Mouse (Mus musculus): ENCODE results near the gene Atad1. TPM values are rescaled to one million over a fixed set of nuclear protein-coding genes. Genes with fewer than 3 reads are reported as not detected.
A peak's percentile ranks its signal among the peaks of the same experiment; 100 is the strongest.

Atad1 gene
- polyA plus RNA-seq, 1 experiment, result 107 TPM

GRCm38 (mm10) chr19:32715681-32716080 lies 23.9 kb downstream of the Atad1 start:
- Histone ChIP-seq H3K36me3 (ENCODE audit: control insufficient read depth, insufficient read depth, low read length, poor library complexity, severe bottlenecking) (no peaks in the 10 kb centered on the region), H3K9ac (ENCODE audit: low read depth, poor library complexity, severe bottlenecking) (no peak overlapping the region), H3K4me1 (ENCODE audit: control insufficient read depth, insufficient read depth, low read length) (no peaks in the 10 kb centered on the region), H3K27me3 (ENCODE audit: control insufficient read depth, insufficient read depth, low read length, poor library complexity, severe bottlenecking) (no peaks in the 10 kb centered on the region), H3K27ac (ENCODE audit: insufficient read depth, low read length) (no peak overlapping the region), H3K9me3 (replicated peaks; ENCODE audit: control insufficient read depth, insufficient read depth, low read length, poor library complexity, severe bottlenecking) (0 out of 2 replicates have a peak, but pooled peaks cover 2% of the 10 kb centered on the region), H3K4me3 (ENCODE audit: low read depth, low read length) (no peak overlapping the region)
- TF ChIP-seq POLR2A (IDR thresholded peaks at IDR 0.05; ENCODE audit: insufficient read depth, low read length) (no peak), EP300 (IDR thresholded peaks at IDR 0.05; ENCODE audit: insufficient read depth, low read depth, low read length) (no peak), CTCF (IDR thresholded peaks at IDR 0.05; ENCODE audit: low read depth, low read length) (no peak)

- no peak overlapping the region for H3K9ac ChIP-seq (ENCODE audit: low read depth, poor library complexity, severe bottlenecking)
- H3K9me3 ChIP-seq (replicated peaks; ENCODE audit: control insufficient read depth, insufficient read depth, low read length, poor library complexity, severe bottlenecking), result 0 out of 2 replicates have a peak, but pooled peaks cover 2% of the 10 kb centered on the region
- no peaks in the 10 kb centered on the region for H3K36me3 ChIP-seq (ENCODE audit: control insufficient read depth, insufficient read depth, low read length, poor library complexity, severe bottlenecking)
- no peak overlapping the region for H3K27ac ChIP-seq (ENCODE audit: insufficient read depth, low read length)
- no peak overlapping the region for H3K4me3 ChIP-seq (ENCODE audit: low read depth, low read length)
- no peaks in the 10 kb centered on the region for H3K4me1 ChIP-seq (ENCODE audit: control insufficient read depth, insufficient read depth, low read length)
- no peak for TF ChIP-seq EP300 (IDR thresholded peaks at IDR 0.05; ENCODE audit: insufficient read depth, low read depth, low read length)
- no peak for TF ChIP-seq POLR2A (IDR thresholded peaks at IDR 0.05; ENCODE audit: insufficient read depth, low read length)
- peak; percentile 84 for TF ChIP-seq CTCF (IDR thresholded peaks at IDR 0.05; ENCODE audit: low read depth, low read length)
- H3K27me3 ChIP-seq (ENCODE audit: control insufficient read depth, insufficient read depth, low read length, poor library complexity, severe bottlenecking), result no peaks in the 10 kb centered on the region
Measured at GRCm38 (mm10) chr19:32715201-32715600, 24.4 kb downstream of the Atad1 start.

GRCm38 (mm10) chr19:32713471-32713870 lies 26.1 kb downstream of the Atad1 start:
- H3K27ac ChIP-seq (ENCODE audit: insufficient read depth, low read length), result no peak overlapping the region

GRCm38 (mm10) chr19:32712588-32713042 lies 27.0 kb downstream of the Atad1 start:
- no peaks in the 10 kb centered on the region for H3K27me3 ChIP-seq (ENCODE audit: control insufficient read depth, insufficient read depth, low read length, poor library complexity, severe bottlenecking)
- peaks cover 3% of the 10 kb centered on the region; the same call in 1 of the 2 replicates for H3K36me3 ChIP-seq (ENCODE audit: control insufficient read depth, insufficient read depth, low read length, poor library complexity, severe bottlenecking)
- peak overlapping the region; percentile 47 for H3K27ac ChIP-seq (ENCODE audit: insufficient read depth, low read length)
- H3K4me1 ChIP-seq (ENCODE audit: control insufficient read depth, insufficient read depth, low read length), result no peaks in the 10 kb centered on the region
- no peaks in the 10 kb centered on the region for H3K9me3 ChIP-seq (replicated peaks; ENCODE audit: control insufficient read depth, insufficient read depth, low read length, poor library complexity, severe bottlenecking)
- no peak for TF ChIP-seq EP300 (IDR thresholded peaks at IDR 0.05; ENCODE audit: insufficient read depth, low read depth, low read length)
- H3K4me3 ChIP-seq (ENCODE audit: low read depth, low read length), result peak overlapping the region; percentile 100
- H3K9ac ChIP-seq (ENCODE audit: low read depth, poor library complexity, severe bottlenecking), result peak overlapping the region; percentile 94

More at GRCm38 (mm10) chr19:32713471-32713870, 26.1 kb downstream of the Atad1 start:
- H3K36me3 ChIP-seq (ENCODE audit: control insufficient read depth, insufficient read depth, low read length, poor library complexity, severe bottlenecking), result peaks cover 3% of the 10 kb centered on the region; the same call in 1 of the 2 replicates
- no peaks in the 10 kb centered on the region for H3K9me3 ChIP-seq (replicated peaks; ENCODE audit: control insufficient read depth, insufficient read depth, low read length, poor library complexity, severe bottlenecking)
- H3K27me3 ChIP-seq (ENCODE audit: control insufficient read depth, insufficient read depth, low read length, poor library complexity, severe bottlenecking), result no peaks in the 10 kb centered on the region
- no peak overlapping the region for H3K4me3 ChIP-seq (ENCODE audit: low read depth, low read length)
- no peak overlapping the region for H3K9ac ChIP-seq (ENCODE audit: low read depth, poor library complexity, severe bottlenecking)
- H3K4me1 ChIP-seq (ENCODE audit: control insufficient read depth, insufficient read depth, low read length), result no peaks in the 10 kb centered on the region
- TF ChIP-seq CTCF (IDR thresholded peaks at IDR 0.05; ENCODE audit: low read depth, low read length) (no peak), POLR2A (IDR thresholded peaks at IDR 0.05; ENCODE audit: insufficient read depth, low read length) (no peak), EP300 (IDR thresholded peaks at IDR 0.05; ENCODE audit: insufficient read depth, low read depth, low read length) (no peak)

GRCm38 (mm10) chr19:32711761-32712541 lies 27.6 kb downstream of the Atad1 start:
- no peaks in the 10 kb centered on the region for H3K4me1 ChIP-seq (ENCODE audit: control insufficient read depth, insufficient read depth, low read length)
- H3K9ac ChIP-seq (ENCODE audit: low read depth, poor library complexity, severe bottlenecking), result peak overlapping the region; percentile 94
- TF ChIP-seq EP300 (IDR thresholded peaks at IDR 0.05; ENCODE audit: insufficient read depth, low read depth, low read length) (no peak), POLR2A (IDR thresholded peaks at IDR 0.05; ENCODE audit: insufficient read depth, low read length) (peak; percentile 95)
- H3K27me3 ChIP-seq (ENCODE audit: control insufficient read depth, insufficient read depth, low read length, poor library complexity, severe bottlenecking), result no peaks in the 10 kb centered on the region
- H3K27ac ChIP-seq (ENCODE audit: insufficient read depth, low read length), result peak overlapping the region; percentile 47
- peak overlapping the region; percentile 100 for H3K4me3 ChIP-seq (ENCODE audit: low read depth, low read length)
- H3K9me3 ChIP-seq (replicated peaks; ENCODE audit: control insufficient read depth, insufficient read depth, low read length, poor library complexity, severe bottlenecking), result no peaks in the 10 kb centered on the region
- H3K36me3 ChIP-seq (ENCODE audit: control insufficient read depth, insufficient read depth, low read length, poor library complexity, severe bottlenecking), result peaks cover 3% of the 10 kb centered on the region; the same call in 1 of the 2 replicates

- no peaks in the 10 kb centered on the region for H3K27me3 ChIP-seq (ENCODE audit: control insufficient read depth, insufficient read depth, low read length, poor library complexity, severe bottlenecking)
- no peaks in the 10 kb centered on the region for H3K9me3 ChIP-seq (replicated peaks; ENCODE audit: control insufficient read depth, insufficient read depth, low read length, poor library complexity, severe bottlenecking)
- H3K9ac ChIP-seq (ENCODE audit: low read depth, poor library complexity, severe bottlenecking), result 0 out of 2 replicates have a peak overlapping the region, but pooled peaks have one; percentile 94
- no peak overlapping the region for H3K4me3 ChIP-seq (ENCODE audit: low read depth, low read length)
- H3K27ac ChIP-seq (ENCODE audit: insufficient read depth, low read length), result no peak overlapping the region
- no peaks in the 10 kb centered on the region for H3K4me1 ChIP-seq (ENCODE audit: control insufficient read depth, insufficient read depth, low read length)
- peaks cover 17% of the 10 kb centered on the region for H3K36me3 ChIP-seq (ENCODE audit: control insufficient read depth, insufficient read depth, low read length, poor library complexity, severe bottlenecking)
- no peak for TF ChIP-seq POLR2A (IDR thresholded peaks at IDR 0.05; ENCODE audit: insufficient read depth, low read length)
Measured at GRCm38 (mm10) chr19:32710288-32710687, 29.3 kb downstream of the Atad1 start.
